Mouse (Mus musculus) granulocyte monocyte progenitor cell, adult 5-6 weeks (primary cell): ENCODE results near the gene Zfp275. TPM values are rescaled to one million over a fixed set of nuclear protein-coding genes. Genes with fewer than 3 reads are reported as not detected.

Experiments
- ATAC-seq: replicated peaks from 2 replicates; pipeline ENCODE4 v1.8.0; 2016; ENCODE audit warnings: mild to moderate bottlenecking, moderate TSS enrichment, inconsistent platforms; ENCODE audit not compliant: poor library complexity, severe bottlenecking
- total RNA-seq, 2 experiments: library from RNA; stranded (forward) in 1 of 2; stranded (reverse) in 1 of 2; fragments of 200-712, 200-1000 nt in 1 of 2; fragments of >200 nt in 1 of 2; fragmentation: Nextera tagmentation in 1 of 2; gene quantifications; 2 replicates each; pipeline ENCODE4 v1.2.3; 2014 to 2017

The Zfp275 gene
- total RNA-seq, 2 experiments from 2014 or later, result 8.1 to 11.9 TPM

- no peak for ATAC-seq
Measured at GRCm38 (mm10) chrX:73401616-73402015, 59.2 kb downstream of the Zfp275 start.

Other genes starting within 250 kb of the Zfp275 start
- 1.8 and 8.5 TPM in 2 replicates for gene Xlr3a, start 245.5 kb upstream of the Zfp275 start, total RNA-seq (2014; fragmentation: Nextera tagmentation)
- 4.2 and 6.0 TPM in 2 replicates for gene Xlr3a, start 245.5 kb upstream of the Zfp275 start, total RNA-seq (2017)
- gene Gm14685, start 225.6 kb upstream of the Zfp275 start, total RNA-seq (2014; fragmentation: Nextera tagmentation), result not detected in 2 replicates
- not detected in 2 replicates for gene Gm14685, start 225.6 kb upstream of the Zfp275 start, total RNA-seq (2017)
- gene Xlr5b, start 193.8 kb upstream of the Zfp275 start, total RNA-seq (2014; fragmentation: Nextera tagmentation), result not detected in 2 replicates
- gene Xlr5b, start 193.8 kb upstream of the Zfp275 start, total RNA-seq (2017), result not detected in 2 replicates
- not detected in 2 replicates for gene DXBay18, start 193.2 kb upstream of the Zfp275 start, total RNA-seq (2014; fragmentation: Nextera tagmentation)
- not detected in 2 replicates for gene DXBay18, start 193.2 kb upstream of the Zfp275 start, total RNA-seq (2017)
- gene Spin2d, start 165.6 kb upstream of the Zfp275 start, total RNA-seq (2014; fragmentation: Nextera tagmentation), result not detected in 2 replicates
- 1.6 TPM in 1 of 2 replicates, not detected in the other for gene Spin2d, start 165.6 kb upstream of the Zfp275 start, total RNA-seq (2017)
- 1.3 and 16.8 TPM in 2 replicates for gene Xlr3b, start 150.4 kb upstream of the Zfp275 start, total RNA-seq (2014; fragmentation: Nextera tagmentation)
- gene Xlr3b, start 150.4 kb upstream of the Zfp275 start, total RNA-seq (2017), result 7.8 and 7.9 TPM in 2 replicates
- 17.1 and 17.2 TPM in 2 replicates for gene Xlr4b, start 128.3 kb upstream of the Zfp275 start, total RNA-seq (2014; fragmentation: Nextera tagmentation)
- gene Xlr4b, start 128.3 kb upstream of the Zfp275 start, total RNA-seq (2017), result 13.2 and 15.7 TPM in 2 replicates
- gene F8a, start 114.3 kb upstream of the Zfp275 start, total RNA-seq (2014; fragmentation: Nextera tagmentation), result 2.3 and 5.9 TPM in 2 replicates
- 3.9 and 4.2 TPM in 2 replicates for gene F8a, start 114.3 kb upstream of the Zfp275 start, total RNA-seq (2017)
- 2.9 and 13.5 TPM in 2 replicates for gene Xlr4c, start 99.5 kb upstream of the Zfp275 start, total RNA-seq (2014; fragmentation: Nextera tagmentation)
- gene Xlr4c, start 99.5 kb upstream of the Zfp275 start, total RNA-seq (2017), result 5.9 and 8.6 TPM in 2 replicates
- not detected in 2 replicates for gene Xlr3c, start 77.2 kb upstream of the Zfp275 start, total RNA-seq (2014; fragmentation: Nextera tagmentation)
- gene Xlr3c, start 77.2 kb upstream of the Zfp275 start, total RNA-seq (2017), result not detected in 2 replicates
- gene Xlr5a, start 49.6 kb upstream of the Zfp275 start, total RNA-seq (2014; fragmentation: Nextera tagmentation), result not detected in 2 replicates
- gene Xlr5a, start 49.6 kb upstream of the Zfp275 start, total RNA-seq (2017), result not detected in 2 replicates
- not detected in 2 replicates for gene Xlr5c, start 49.6 kb upstream of the Zfp275 start, total RNA-seq (2014; fragmentation: Nextera tagmentation)
- not detected in 2 replicates for gene Xlr5c, start 49.6 kb upstream of the Zfp275 start, total RNA-seq (2017)
- not detected in 2 replicates for gene Gm45015, start 5.8 kb upstream of the Zfp275 start, total RNA-seq (2014; fragmentation: Nextera tagmentation)
- not detected in 2 replicates for gene Gm45015, start 5.8 kb upstream of the Zfp275 start, total RNA-seq (2017)
- not detected in 2 replicates for gene Gm18336, start 56.1 kb downstream of the Zfp275 start, total RNA-seq (2014; fragmentation: Nextera tagmentation)
- gene Gm18336, start 56.1 kb downstream of the Zfp275 start, total RNA-seq (2017), result not detected in 2 replicates
- gene Zfp92, start 68.5 kb downstream of the Zfp275 start, total RNA-seq (2014; fragmentation: Nextera tagmentation), result not detected in 2 replicates
- gene Zfp92, start 68.5 kb downstream of the Zfp275 start, total RNA-seq (2017), result not detected in 2 replicates
- not detected in 2 replicates for gene Trex2, start 92.7 kb downstream of the Zfp275 start, total RNA-seq (2014; fragmentation: Nextera tagmentation)
- not detected in 2 replicates for gene Trex2, start 92.7 kb downstream of the Zfp275 start, total RNA-seq (2017)
- gene Haus7, start 116.4 kb downstream of the Zfp275 start, total RNA-seq (2014; fragmentation: Nextera tagmentation), result 24.2 and 29.1 TPM in 2 replicates
- gene Haus7, start 116.4 kb downstream of the Zfp275 start, total RNA-seq (2017), result 51.8 and 70.7 TPM in 2 replicates
- gene Bgn, start 141.0 kb downstream of the Zfp275 start, total RNA-seq (2014; fragmentation: Nextera tagmentation), result not detected in 2 replicates
- gene Bgn, start 141.0 kb downstream of the Zfp275 start, total RNA-seq (2017), result not detected in 2 replicates
- gene Atp2b3, start 160.5 kb downstream of the Zfp275 start, total RNA-seq (2014; fragmentation: Nextera tagmentation), result not detected in 2 replicates
- not detected in 2 replicates for gene Atp2b3, start 160.5 kb downstream of the Zfp275 start, total RNA-seq (2017)